Mouse (Mus musculus) right cerebral cortex, postnatal 4 days (tissue): ENCODE measurements around the gene Pou4f2.

ENCODE experiments used
- DNase-seq: peaks from one replicate; pipeline ENCODE4 v3.0.0-alpha.2; 2022

Gene Pou4f2

GRCm38 (mm10) chr8:78390756-78391155 is 45.7 kb downstream of the Pou4f2 start:
- DNase-seq = no peak
